Mouse (Mus musculus): ENCODE data around the gene Krtap4-2.
"Not testable (repeated sequence)": the region's sequence is repeated elsewhere in the genome, so short reads cannot be mapped to it uniquely, and the experiment has no call there.

Gene Krtap4-2

GRCm38 (mm10) chr11:99634653-99635134 lies at the start of gene Krtap4-2:
Gene Krtap4-2, minus strand, starts transcription at chr11:99635084.
- DNase-seq (ENCODE audit: low read depth): no peak

GRCm38 (mm10) chr11:99683481-99683880 lies 48.6 kb upstream of the Krtap4-2 start:
- no peak for DNase-seq (ENCODE audit: low read depth)

DNA sequence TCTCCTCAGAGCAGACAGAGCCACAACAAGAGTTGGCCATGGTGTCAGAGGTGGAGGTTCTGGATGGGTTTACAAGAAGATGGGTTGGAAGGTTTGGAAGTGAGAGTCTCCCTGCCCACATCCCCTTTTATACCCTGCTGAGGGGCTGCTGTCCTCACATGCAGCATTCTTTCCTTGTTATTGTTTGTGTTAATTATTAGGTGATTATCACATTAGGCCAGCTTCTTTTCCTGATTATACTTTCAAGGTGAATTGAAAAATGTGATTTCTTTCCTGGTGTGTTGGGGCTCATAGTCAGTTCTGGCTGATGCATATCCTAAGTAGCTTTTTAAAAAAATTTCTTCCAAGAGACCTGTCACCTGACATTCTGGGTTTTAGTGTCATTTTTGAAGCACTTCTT lies 31.0 kb upstream of the Krtap4-2 start, which contains the start of gene Krtap4-6:
Krtap4-6 (minus strand) TSS at position 101 of the 400 bp plus-strand sequence.
- no peak for DNase-seq (ENCODE audit: low read depth)

- no peak for DNase-seq (ENCODE audit: low read depth)
These were observed 27.9 kb upstream of the Krtap4-2 start for GRCm38 (mm10) chr11:99662802-99663201.

DNA sequence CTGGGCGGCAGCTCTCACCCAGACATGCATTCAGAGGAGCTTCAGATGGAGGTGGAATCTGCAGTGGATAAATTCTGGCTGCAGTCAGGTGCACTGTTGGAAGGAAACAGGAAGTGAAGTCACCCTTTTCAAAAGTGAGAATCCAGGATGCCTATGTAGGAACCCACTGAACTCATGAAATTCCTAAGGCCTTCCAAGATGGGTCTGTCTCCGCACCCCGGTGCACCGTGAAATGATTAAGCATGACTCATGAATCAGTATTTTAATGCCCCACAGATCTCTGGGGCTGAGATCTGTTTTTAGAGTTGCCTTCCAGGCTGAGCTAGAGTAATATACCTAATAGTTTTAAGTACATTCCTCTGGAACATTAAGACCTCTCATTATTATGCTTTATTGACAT lies 24.4 kb upstream of the Krtap4-2 start:
- no peak for DNase-seq (ENCODE audit: low read depth)

DNA sequence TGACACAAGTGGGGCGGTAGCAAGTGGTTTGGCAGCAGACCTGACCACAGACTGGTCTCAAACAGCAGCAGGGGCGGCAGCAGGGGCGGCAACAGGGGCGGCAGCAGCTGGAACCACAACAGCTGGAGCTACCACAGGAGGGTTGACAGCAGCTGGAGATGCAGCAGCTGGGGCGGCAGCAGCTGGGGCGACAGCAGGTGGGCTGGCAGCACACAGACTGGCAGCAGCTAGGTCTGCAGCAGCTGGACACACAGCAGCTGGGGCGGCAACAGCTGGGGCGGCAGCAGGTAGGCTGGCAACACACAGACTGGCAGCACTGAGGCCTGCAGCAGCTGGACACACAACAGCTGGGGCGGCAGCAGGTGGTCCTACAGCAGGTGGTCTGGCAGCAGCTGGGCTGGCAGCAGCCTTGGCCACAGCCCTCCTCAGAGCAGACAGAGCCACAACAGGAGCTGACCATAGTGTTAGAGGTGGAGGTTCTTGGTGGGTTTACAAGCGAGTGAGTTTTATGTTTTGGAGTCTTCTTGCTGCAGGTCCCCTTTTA lies 23.7 kb upstream of the Krtap4-2 start, which contains the start of gene Gm11563:
Gm11563 (minus strand) TSS at position 494 of the 544 bp plus-strand sequence.
- DNase-seq (ENCODE audit: low read depth): not testable (repeated sequence)

- no peak for DNase-seq (ENCODE audit: low read depth)
These were observed 22.2 kb upstream of the Krtap4-2 start for GRCm38 (mm10) chr11:99657051-99657450.

- DNase-seq (ENCODE audit: low read depth): no peak
These were observed 15.3 kb upstream of the Krtap4-2 start, which contains the start of gene Gm11555 for GRCm38 (mm10) chr11:99650136-99650535. Gene Gm11555, minus strand, starts transcription at chr11:99650236.

GRCm38 (mm10) chr11:99646444-99646843 lies 11.6 kb upstream of the Krtap4-2 start:
- DNase-seq (ENCODE audit: low read depth): no peak

- DNase-seq (ENCODE audit: low read depth): no peak
These were observed 9.5 kb upstream of the Krtap4-2 start for GRCm38 (mm10) chr11:99644351-99644750.

DNA sequence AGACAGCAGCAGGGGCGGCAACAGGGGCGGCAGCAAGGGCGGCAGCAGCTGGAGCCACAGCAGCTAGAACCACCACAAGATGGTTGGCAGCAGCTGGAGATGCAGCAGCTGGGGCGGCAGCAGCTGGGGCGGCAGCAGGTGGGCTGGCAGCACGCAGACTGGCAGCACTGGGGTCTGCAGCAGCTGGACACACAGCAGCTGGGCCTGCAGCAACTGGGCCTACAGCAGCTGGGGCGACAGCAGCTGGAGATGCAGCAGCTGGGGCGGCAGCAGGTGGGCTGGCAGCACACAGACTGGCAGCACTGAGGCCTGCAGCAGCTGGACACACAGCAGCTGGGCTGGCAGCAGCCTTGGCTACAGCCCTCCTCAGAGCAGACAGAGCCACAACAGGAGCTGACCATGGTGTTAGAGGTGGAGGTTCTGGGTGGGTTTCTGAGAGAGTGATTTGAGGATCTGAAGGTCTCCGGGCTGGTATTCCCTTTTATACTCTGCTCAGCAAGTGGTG lies 8.8 kb upstream of the Krtap4-2 start, which contains the start of gene Krtap4-7:
Krtap4-7 (minus strand) TSS at position 455 of the 505 bp plus-strand sequence.
- not testable (repeated sequence) for DNase-seq (ENCODE audit: low read depth)

DNA sequence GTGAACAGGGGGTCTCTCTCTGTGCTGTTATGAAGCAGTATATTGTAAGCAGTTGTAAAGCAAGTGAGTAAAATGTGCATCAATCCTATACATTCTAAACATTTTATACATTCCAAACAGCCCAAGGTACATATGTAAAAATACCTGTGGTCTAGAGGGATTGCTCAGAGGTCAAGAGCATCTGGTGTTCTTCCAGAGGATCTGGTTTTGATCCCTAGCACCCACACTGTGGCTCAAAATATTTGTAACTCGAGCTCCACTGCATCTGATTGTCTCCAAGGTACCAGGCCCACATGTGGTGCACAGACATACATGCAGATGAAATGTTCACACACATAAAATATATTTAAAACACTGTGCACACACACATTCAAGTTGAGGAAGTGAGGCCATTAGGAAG lies 6.0 kb upstream of the Krtap4-2 start:
- DNase-seq (ENCODE audit: low read depth): no peak

DNA sequence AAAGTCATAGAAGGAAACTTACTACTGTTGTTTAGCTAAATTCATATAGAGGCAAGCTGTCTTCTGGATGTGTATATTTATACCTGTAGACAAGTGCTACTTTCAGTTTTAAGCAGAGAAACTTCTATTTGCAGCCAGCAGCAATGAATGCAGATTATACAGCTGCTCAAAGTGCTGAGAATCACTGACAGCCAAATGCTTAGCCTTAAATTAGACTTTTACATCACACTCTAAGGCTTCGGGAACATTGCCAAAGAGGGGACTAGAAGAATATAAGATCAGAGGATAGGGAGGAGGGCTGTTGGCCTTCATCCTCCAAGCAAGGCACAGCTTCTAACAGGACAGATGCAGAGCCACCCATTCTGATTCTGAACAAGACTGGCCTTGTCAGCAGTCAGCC lies 2.2 kb upstream of the Krtap4-2 start:
- DNase-seq (ENCODE audit: low read depth): no peak

DNA sequence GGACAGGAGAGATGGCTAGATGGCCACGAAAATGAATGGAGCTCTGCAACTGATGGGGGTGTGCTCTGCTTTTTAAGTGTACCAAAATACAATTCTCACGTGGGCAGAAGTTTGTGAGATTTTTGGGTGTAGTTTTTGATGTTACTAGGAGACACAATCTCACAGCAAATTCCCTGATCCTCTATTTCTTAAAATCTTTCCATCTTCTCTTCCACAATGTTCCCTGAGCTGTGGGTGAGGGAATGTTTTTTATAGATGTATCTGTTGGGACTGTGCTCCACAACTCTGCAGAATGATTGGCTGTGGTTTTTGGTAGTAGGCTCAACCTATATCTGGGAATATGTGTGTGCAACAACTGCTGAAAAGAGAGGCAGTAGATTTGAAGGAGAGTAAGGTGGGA lies 1.6 kb downstream of the Krtap4-2 start:
- no peak for DNase-seq (ENCODE audit: low read depth)

- no peak for DNase-seq (ENCODE audit: low read depth)
These were observed 4.0 kb downstream of the Krtap4-2 start for GRCm38 (mm10) chr11:99630890-99631289.

GRCm38 (mm10) chr11:99628138-99628537 lies 6.7 kb downstream of the Krtap4-2 start, which contains the start of gene Krtap4-1:
Gene Krtap4-1, minus strand, starts transcription at chr11:99628238.
- DNase-seq (ENCODE audit: low read depth): no peak

DNA sequence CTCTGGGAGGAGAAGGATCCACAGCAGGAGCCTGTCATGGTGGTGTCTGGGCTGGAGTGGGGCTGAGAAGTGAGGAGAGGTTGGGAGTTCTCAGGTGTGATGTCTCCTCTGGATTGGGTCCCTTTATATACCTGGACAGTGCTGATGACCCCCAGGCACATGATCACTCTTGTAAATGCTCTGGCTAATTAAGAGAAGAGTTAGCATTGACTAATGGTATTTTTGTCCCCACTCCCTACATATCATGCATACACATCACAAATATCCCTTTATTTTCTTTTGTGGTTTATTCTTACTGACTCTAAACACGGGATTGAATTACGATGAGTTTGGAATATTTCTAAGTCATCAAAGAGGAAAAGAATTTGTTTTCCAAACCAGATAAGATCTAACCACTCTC lies 14.5 kb downstream of the Krtap4-2 start, which contains the start of gene Gm11562:
Gm11562 (minus strand) TSS at position 101 of the 400 bp plus-strand sequence.
- no peak for DNase-seq (ENCODE audit: low read depth)

GRCm38 (mm10) chr11:99614796-99615363 lies 20.0 kb downstream of the Krtap4-2 start, which contains the start of gene Krtap2-4:
Gene Krtap2-4, minus strand, starts transcription at chr11:99614846.
- DNase-seq (ENCODE audit: low read depth): no peak

DNA sequence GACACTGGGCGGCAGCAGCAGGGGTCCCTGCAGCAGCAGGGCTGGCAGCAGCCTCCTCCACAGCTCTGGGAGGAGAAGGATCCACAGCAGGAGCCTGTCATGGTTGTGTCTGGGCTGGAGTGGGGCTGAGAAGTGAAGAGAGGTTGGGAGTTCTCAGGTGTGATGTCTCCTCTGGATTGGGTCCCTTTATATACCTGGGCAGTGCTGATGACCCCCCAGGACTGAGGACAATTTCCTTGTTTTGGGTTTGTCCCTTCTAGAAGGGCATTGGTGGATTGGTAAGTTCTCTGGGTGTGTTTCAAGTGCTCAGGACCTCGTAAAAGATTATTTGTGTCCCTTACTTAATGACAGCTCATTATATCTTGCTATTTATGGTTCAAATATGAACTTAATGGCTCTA lies 24.8 kb downstream of the Krtap4-2 start, which contains the start of gene Gm11937:
Gm11937 (minus strand) TSS at position 101 of the 400 bp plus-strand sequence.
- not testable (repeated sequence) for DNase-seq (ENCODE audit: low read depth)

GRCm38 (mm10) chr11:99609126-99609525 lies 25.8 kb downstream of the Krtap4-2 start:
- no peak for DNase-seq (ENCODE audit: low read depth)

DNA sequence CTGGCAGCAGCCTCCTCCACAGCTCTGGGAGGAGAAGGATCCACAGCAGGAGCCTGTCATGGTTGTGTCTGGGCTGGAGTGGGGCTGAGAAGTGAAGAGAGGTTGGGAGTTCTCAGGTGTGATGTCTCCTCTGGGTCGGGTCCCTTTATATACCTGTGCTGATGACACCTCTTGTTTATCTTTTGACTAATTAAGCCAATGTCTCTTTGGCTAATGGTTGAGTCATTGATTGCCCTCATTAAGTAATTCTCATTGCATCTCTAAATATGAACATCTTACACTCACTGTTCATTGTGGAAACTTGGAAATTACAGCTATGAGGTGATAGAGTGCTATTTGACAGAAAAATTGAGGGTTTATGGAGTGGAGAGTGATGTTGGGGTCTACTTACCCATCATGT lies 31.7 kb downstream of the Krtap4-2 start, which contains the start of gene Gm11938:
Gm11938 (minus strand) TSS at position 101 of the 400 bp plus-strand sequence.
- DNase-seq (ENCODE audit: low read depth): not testable (repeated sequence)

- DNase-seq (ENCODE audit: low read depth): not testable (repeated sequence)
These were observed 37.1 kb downstream of the Krtap4-2 start, which contains the start of gene Krtap9-3 for GRCm38 (mm10) chr11:99597742-99598141. Gene Krtap9-3, minus strand, starts transcription at chr11:99598105.

- no peak for DNase-seq (ENCODE audit: low read depth)
These were observed 43.9 kb downstream of the Krtap4-2 start, which contains the start of gene Krtap1-3 for GRCm38 (mm10) chr11:99590981-99591380. Gene Krtap1-3, minus strand, starts transcription at chr11:99591339.

All from c-Kit-positive CD71-positive TER-119-negative erythroid progenitor cells, embryonic 14.5 days (primary cell).